Mouse (Mus musculus) activated CD4-positive, CD25-positive, alpha-beta regulatory T cell (primary cell): ENCODE data around the gene Camk2d. TPM values are rescaled to one million over a fixed set of nuclear protein-coding genes. Genes with fewer than 3 reads are reported as not detected.

Experiments
- polyA plus RNA-seq, 2 experiments: library from polyadenylated mRNA; unstranded; fragments of 100-300 nt; shearing (Covaris generic); gene quantifications; one replicate each; pipeline ENCODE4 v1.2.1; 2017

Camk2d gene
- polyA plus RNA-seq = 100 to 1,000 TPM; 161 to 168 TPM

DNA sequence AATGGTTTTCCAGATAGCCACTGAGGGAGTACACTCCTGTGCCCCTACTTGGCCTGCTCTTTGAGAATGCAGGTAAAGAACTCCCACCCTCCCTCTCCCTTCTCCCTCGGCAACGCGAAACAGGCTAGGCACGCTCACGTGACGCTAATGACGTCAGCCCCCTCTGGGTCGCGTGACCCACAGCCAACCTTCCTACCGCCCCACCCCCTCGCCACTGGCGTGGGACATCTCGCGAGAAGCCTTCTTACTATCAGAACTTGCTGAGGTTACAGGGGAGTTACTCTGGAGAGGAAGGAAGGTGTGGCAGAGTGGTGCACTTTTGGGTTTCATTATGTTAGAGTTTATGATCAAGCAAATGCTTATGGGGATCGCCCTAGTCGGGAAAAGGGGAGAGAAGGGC, at the start of gene Camk2d:
Gene Camk2d, plus strand, starts transcription at position 217 of the 400 bp plus-strand sequence.

Other genes with a start within 250 kb of the Camk2d start
- gene Arsj, start 232.6 kb upstream of the Camk2d start, polyA plus RNA-seq = under 1 TPM in 1 of 2 experiments, not detected in 1; 0.11 TPM